Mouse (Mus musculus): ENCODE measurements around the gene Mylk. TPM values are rescaled to one million over a fixed set of nuclear protein-coding genes. Genes with fewer than 3 reads are reported as not detected.

The Mylk gene
- polyA plus RNA-seq, 1 experiment from 2014 or later: 3.0 TPM

DNA sequence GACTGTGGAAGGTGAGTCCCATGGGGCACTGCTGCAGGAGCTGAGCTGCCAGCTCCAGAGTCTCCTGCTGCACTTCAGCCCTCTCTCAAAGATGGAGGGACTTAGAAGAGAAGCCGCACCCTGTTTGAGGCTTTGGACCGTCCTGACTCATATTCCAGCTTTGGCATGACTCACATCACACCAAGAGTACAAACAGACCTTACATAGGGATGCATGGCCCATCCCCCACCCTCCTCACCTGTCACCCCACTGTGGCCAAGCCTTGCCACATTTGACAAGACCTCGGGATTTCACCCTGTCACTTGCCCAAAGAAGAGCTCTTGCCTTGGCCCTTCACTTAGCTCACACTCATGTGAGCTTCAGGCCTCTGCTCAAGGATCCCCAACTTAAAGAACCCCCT lies 115.8 kb downstream of the Mylk start:
- H3K27me3 ChIP-seq (replicated peaks; ENCODE audit: low read depth, poor library complexity, severe bottlenecking): no peaks in the 10 kb centered on the region
- no peak for DNase-seq (ENCODE audit: low spot score)
- no peak overlapping the region for H3K27ac ChIP-seq (replicated peaks)
- WGBS: 93% methylated on average over 3 of the region's 3 CpGs
- H3K4me3 ChIP-seq: no peak overlapping the region
- 0 out of 2 replicates have a peak, but pooled peaks cover 12% of the 10 kb centered on the region for H3K4me1 ChIP-seq
- no peaks in the 10 kb centered on the region; the same call in 1 of the 2 replicates for H3K36me3 ChIP-seq (replicated peaks)
- H3K9me3 ChIP-seq: no peaks in the 10 kb centered on the region

DNA sequence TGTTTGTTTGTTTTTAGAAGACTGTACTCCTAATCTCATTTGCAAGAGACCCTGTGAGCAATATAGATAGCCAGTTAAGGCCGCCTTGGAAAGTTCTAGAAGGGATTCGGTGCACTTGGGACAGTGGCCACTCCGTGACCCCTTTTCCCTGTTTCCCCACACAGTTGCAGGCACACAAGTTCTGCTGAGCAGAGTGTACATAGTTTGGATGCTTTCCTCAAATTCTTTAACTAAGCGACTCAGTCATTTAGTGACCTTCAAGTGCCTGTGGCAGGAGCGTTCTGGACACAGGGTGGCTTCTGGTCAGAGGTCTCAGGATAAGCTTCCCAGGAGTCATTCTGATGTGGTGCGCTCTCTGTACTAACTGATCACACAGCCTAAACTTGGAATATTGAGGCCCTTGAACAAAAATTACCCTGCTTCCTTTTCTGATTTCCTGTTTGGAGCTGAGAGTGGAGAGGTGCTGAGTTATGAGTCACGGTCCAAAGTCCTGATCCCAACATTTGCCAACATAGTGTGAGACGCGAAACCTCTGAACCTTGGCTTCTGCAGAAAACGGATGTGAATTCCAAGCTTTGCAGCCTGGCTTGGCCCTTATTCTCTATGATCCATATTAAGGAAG lies 116.8 kb downstream of the Mylk start:
- 0 out of 2 replicates have a peak, but pooled peaks cover 12% of the 10 kb centered on the region for H3K4me1 ChIP-seq
- 81% methylated on average over 10 of the region's 10 CpGs for WGBS
- no peaks in the 10 kb centered on the region for H3K9me3 ChIP-seq
- no peaks in the 10 kb centered on the region for H3K27me3 ChIP-seq (replicated peaks; ENCODE audit: low read depth, poor library complexity, severe bottlenecking)
- no peak overlapping the region for H3K27ac ChIP-seq (replicated peaks)
- DNase-seq (ENCODE audit: low spot score): no peak
- no peaks in the 10 kb centered on the region; the same call in 1 of the 2 replicates for H3K36me3 ChIP-seq (replicated peaks)
- no peak overlapping the region for H3K4me3 ChIP-seq

DNA sequence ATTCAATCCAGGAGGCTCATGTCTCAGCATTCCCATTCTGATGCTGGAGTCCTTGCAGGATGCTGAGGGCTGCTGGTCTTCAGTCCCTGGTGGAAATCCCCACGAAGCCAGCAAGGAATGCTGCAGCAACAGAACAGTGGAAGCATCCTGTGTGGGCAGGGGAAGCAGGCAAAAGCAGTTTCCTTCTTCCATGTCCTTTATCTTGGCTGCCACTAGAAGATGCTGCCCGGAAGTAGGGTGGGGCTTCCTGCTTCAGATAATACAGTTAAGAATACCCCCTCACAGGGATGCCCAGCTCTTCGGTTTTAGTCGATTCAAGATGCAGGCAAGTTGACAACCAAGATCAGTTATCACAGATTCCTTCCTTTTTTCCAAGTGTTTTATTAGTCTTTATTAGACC lies 120.4 kb downstream of the Mylk start:
- Histone ChIP-seq H3K27me3 (replicated peaks; ENCODE audit: low read depth, poor library complexity, severe bottlenecking) (no peaks in the 10 kb centered on the region), H3K4me1 (0 out of 2 replicates have a peak, but pooled peaks cover 12% of the 10 kb centered on the region), H3K27ac (replicated peaks) (no peak overlapping the region), H3K36me3 (replicated peaks) (no peaks in the 10 kb centered on the region; the same call in 1 of the 2 replicates), H3K4me3 (no peak overlapping the region), H3K9me3 (no peaks in the 10 kb centered on the region)
- 77% methylated on average over 4 of the region's 4 CpGs for WGBS
- DNase-seq (ENCODE audit: low spot score): no peak

DNA sequence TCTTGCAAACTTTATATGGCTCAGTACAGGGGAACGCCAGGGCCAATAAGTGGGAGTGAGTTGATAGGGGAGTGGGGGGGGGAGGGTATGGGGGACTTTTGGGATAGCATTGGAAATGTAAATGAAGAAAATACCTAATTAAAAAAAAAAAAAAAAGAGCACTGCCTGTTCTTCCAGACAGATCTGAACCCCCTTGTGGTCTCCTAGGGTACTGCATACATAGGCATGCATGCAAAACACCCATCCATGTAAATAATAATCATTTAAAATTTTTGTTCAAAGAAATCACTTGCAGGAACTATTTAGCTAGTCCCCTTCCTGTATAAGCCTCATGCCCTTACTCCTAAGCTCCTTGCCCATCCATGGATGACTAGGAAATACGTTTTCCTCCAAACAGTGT lies 122.2 kb downstream of the Mylk start:
- DNase-seq (ENCODE audit: low spot score): no peak
- Histone ChIP-seq H3K36me3 (replicated peaks) (no peaks in the 10 kb centered on the region), H3K4me3 (no peak overlapping the region), H3K27me3 (replicated peaks; ENCODE audit: low read depth, poor library complexity, severe bottlenecking) (no peaks in the 10 kb centered on the region), H3K27ac (replicated peaks) (no peak overlapping the region), H3K9me3 (no peaks in the 10 kb centered on the region), H3K4me1 (0 out of 2 replicates have a peak, but pooled peaks cover 3% of the 10 kb centered on the region)
- whole genome bisulfite sequencing: 97% methylated on average over 2 of the region's 2 CpGs

DNA sequence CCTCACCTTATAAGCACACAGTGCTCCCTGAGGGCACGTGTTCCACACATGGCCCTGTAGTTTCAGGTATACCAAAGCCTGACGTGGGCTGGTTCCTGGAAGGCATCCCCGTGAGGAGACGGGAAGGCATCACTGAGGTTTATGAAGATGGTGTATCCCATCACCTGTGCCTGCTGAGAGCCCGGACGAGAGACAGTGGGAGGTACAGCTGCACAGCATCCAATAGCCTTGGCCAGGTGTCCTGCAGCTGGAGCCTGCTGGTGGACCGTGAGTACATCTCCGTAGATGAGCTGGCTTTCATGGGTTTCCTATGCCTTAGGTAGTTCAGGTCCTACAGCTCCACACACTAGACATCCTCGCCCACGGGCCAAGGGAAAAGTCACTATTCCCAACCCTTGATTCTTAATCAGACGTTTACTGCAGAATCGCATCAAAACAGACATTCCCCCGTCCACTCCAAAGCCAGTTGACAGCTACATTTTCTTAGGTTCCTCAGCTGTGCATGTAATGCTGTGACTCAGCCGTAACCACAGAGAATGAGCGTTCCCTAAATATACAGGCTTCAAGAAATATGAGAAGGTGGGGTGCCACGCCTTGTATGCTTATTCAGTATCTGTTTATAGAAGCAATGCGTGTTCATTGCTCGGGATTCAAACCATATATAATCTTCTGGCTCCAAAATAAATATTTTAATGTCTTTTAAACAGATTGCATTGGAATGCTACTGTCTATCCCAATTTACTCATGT lies 135.2 kb downstream of the Mylk start:
- DNase-seq (ENCODE audit: low spot score): no peak
- Histone ChIP-seq H3K9me3 (no peaks in the 10 kb centered on the region), H3K4me3 (no peak overlapping the region), H3K36me3 (replicated peaks) (no peaks in the 10 kb centered on the region), H3K27me3 (replicated peaks; ENCODE audit: low read depth, poor library complexity, severe bottlenecking) (no peaks in the 10 kb centered on the region), H3K27ac (replicated peaks) (no peak overlapping the region), H3K4me1 (no peaks in the 10 kb centered on the region)
- 89% methylated on average over 18 of the region's 18 CpGs for WGBS

DNA sequence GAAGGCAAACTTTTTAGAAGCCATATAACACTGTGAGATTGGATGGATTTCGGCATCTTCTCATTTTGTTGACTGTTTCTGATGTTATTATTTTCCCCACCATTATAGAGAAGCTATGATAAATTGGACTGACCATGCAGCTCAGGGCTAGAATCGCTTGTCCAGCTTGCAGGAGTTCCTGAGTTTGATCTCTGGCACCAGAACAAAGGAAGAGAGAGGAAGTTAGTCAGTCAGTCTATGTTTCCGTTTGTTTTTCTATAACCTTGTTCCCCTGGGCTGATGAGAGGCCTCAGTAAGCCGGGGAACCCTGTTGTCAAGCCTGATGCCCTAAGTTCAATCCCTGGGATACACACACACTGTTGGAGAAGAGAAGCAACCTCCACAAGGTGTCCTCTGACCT lies 135.8 kb downstream of the Mylk start:
- no peak overlapping the region for H3K4me3 ChIP-seq
- DNase-seq (ENCODE audit: low spot score): no peak
- H3K4me1 ChIP-seq: no peaks in the 10 kb centered on the region
- H3K36me3 ChIP-seq (replicated peaks): no peaks in the 10 kb centered on the region
- WGBS: 87% methylated on average over 4 of the region's 4 CpGs
- H3K27me3 ChIP-seq (replicated peaks; ENCODE audit: low read depth, poor library complexity, severe bottlenecking): no peaks in the 10 kb centered on the region
- H3K27ac ChIP-seq (replicated peaks): no peak overlapping the region
- H3K9me3 ChIP-seq: no peaks in the 10 kb centered on the region

DNA sequence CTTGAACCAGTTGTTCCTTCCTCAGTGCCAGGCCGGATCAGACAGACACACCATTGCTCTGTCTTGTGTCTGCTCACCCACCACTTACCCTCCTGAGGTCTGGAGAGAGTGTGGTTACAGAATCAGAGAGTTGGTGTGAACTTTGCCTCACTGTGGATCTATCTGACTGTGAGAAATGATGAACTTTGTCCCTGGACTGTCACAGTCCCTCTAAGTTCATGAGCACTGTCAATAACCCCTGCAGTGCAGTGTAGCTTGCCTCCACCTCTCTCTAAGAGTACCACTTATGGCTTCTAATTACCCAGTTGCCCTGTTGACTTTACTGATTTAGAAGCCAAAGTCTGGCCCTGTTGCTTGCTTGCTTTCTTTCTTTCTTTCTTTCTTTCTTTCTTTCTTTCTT lies 142.0 kb downstream of the Mylk start:
- Histone ChIP-seq H3K27ac (replicated peaks) (no peak overlapping the region), H3K9me3 (no peaks in the 10 kb centered on the region), H3K4me1 (no peaks in the 10 kb centered on the region), H3K4me3 (no peak overlapping the region), H3K27me3 (replicated peaks; ENCODE audit: low read depth, poor library complexity, severe bottlenecking) (no peaks in the 10 kb centered on the region), H3K36me3 (replicated peaks) (no peaks in the 10 kb centered on the region)
- no peak for DNase-seq (ENCODE audit: low spot score)
- 94% methylated on average over 1 of the region's 1 CpGs for WGBS

DNA sequence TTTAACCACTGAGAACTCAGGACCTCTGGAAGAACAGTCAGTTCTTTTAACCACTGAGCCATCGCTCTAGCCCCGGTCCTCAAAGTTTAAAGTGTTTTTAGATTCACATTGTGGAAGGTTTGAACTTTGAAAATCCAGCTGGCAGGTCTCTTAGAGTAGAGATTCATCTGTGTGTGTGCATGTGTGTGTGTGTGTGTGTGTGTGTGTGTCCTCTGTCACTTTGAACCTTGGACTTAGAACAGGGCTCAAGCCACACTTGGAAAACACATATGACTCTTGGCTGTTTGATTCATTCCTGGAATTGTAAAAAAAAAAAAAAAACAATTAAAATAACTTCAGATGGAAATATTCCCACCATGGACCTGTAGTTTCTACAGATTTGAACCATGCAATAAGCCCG lies 149.0 kb downstream of the Mylk start:
- DNase-seq (ENCODE audit: low spot score): no peak
- Histone ChIP-seq H3K9me3 (no peaks in the 10 kb centered on the region), H3K27ac (replicated peaks) (no peak overlapping the region), H3K36me3 (replicated peaks) (no peaks in the 10 kb centered on the region), H3K4me1 (peaks cover 3% of the 10 kb centered on the region; the same call in 1 of the 2 replicates), H3K27me3 (replicated peaks; ENCODE audit: low read depth, poor library complexity, severe bottlenecking) (no peaks in the 10 kb centered on the region), H3K4me3 (no peak overlapping the region)
- whole genome bisulfite sequencing: 90% methylated on average over 3 of the region's 3 CpGs

DNA sequence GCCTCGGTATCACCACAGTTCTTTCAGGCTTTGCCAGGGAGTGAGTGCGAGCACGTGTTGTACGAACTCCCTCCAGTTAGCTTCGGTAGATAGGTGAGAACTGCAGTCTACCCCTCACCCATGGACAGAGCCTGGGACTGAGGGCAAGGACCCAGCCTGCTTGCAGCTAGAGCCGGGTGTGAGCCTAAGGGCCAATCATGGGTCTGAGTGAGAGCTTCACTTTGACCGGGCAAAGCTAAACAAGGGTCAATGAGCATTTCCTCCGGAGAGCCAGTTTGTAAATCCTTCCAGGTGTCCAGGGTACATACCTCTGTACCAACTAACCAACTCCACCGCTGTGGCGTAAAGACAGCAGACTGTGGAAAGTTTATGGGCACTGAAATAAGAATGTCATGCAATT lies 150.9 kb downstream of the Mylk start:
- no peaks in the 10 kb centered on the region for H3K27me3 ChIP-seq (replicated peaks; ENCODE audit: low read depth, poor library complexity, severe bottlenecking)
- H3K9me3 ChIP-seq: no peaks in the 10 kb centered on the region
- no peak for DNase-seq (ENCODE audit: low spot score)
- peaks cover 16% of the 10 kb centered on the region for H3K4me1 ChIP-seq
- no peak overlapping the region for H3K4me3 ChIP-seq
- 83% methylated on average over 10 of the region's 10 CpGs for WGBS
- no peaks in the 10 kb centered on the region for H3K36me3 ChIP-seq (replicated peaks)
- no peak overlapping the region for H3K27ac ChIP-seq (replicated peaks)

DNA sequence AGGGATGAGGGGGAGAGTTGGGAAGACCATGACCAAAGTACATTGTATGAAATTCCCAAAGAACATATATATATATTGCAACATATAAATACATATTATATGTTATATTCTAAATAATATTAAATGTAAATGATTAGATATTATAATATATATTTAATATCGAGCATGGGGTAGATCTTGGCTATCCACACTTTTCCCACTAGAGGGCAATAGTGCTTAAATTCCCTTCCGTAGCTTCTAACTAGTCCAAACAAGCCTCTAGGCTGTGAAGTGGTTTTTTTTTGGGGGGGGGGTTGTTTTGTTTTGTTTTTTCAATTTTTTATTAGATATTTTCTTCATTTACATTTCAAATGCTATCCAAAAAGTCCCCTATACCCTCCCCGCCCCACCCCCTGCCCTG lies 152.0 kb downstream of the Mylk start:
- no peaks in the 10 kb centered on the region for H3K36me3 ChIP-seq (replicated peaks)
- no peak overlapping the region for H3K4me3 ChIP-seq
- 79% methylated on average over 3 of the region's 3 CpGs for WGBS
- no peak overlapping the region for H3K27ac ChIP-seq (replicated peaks)
- peaks cover 24% of the 10 kb centered on the region for H3K4me1 ChIP-seq
- H3K27me3 ChIP-seq (replicated peaks; ENCODE audit: low read depth, poor library complexity, severe bottlenecking): peaks cover 8% of the 10 kb centered on the region; the same call in 1 of the 2 replicates
- H3K9me3 ChIP-seq: no peaks in the 10 kb centered on the region
- DNase-seq (ENCODE audit: low spot score): no peak

DNA sequence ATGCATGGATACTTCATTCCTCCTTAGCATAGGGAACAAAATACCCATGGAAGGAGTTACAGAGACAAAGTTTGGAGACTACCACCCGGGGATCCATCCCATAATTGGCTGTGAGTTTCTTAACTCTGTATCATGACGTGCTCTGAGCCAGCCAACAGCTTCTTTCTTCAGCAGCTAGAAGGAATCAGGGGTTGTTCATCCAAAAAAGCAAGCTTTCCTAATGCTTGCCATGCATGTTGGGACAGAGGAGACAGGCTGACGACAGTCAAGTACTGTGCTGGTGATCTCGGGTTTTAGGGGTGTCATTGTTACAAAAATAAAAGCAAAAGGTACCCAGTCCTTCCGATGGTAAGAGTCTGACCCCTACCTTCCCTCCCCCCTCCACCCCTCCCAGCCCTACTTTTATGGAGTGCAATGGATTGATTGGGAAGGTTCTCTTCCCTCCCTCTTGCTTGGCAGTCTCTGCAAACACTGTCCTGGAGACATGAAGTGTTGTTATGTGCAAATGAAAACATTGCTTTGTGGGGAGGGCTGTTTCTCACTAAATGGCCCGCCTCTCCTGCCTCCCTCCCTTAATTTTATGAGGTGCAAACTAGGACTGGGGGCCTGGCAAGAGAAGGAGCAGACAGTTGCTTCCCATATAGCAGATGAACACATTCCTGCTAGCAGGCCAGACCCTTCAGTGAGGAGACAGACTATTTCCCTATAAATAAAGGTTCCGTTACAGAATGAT lies 153.2 kb downstream of the Mylk start:
- no peak for DNase-seq (ENCODE audit: low spot score)
- Histone ChIP-seq H3K9me3 (no peaks in the 10 kb centered on the region), H3K36me3 (replicated peaks) (no peaks in the 10 kb centered on the region), H3K27me3 (replicated peaks; ENCODE audit: low read depth, poor library complexity, severe bottlenecking) (peaks cover 8% of the 10 kb centered on the region; the same call in 1 of the 2 replicates), H3K4me3 (no peak overlapping the region), H3K27ac (replicated peaks) (no peak overlapping the region), H3K4me1 (peaks cover 29% of the 10 kb centered on the region)
- 80% methylated on average over 7 of the region's 7 CpGs for WGBS

DNA sequence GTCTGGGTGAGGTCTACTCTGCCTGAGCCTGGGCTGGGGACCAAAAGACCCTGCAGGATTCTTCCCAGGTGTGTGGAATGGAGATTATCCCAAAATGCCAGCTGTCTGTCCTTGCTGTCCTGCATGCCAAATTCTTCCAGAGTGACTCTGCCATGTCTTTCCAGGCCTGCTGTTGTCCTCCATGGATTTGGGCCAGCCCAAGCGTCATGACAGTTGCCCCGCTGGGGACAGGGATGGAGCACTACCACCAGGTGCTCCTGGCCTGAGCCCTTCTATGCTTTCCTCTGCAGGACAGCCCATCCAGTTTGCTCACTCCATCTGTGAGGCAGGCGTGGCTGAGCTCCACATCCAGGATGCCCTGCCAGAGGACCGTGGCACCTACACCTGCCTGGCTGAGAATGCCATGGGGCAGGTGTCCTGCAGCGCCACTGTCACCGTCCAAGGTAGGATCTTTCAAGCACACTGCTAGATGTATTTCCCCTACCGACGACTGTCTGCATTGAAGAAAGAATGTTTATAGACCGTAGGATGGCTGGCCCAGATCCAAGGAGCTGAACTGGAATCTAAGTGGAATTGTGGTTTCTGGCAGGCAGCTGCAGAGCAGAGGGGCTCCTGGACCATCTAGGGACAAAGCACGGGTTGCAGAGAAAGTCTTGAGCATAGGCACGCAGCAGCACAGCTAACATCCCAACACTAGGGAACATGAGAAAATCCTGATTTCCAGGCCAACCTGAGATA lies 154.2 kb downstream of the Mylk start:
- Histone ChIP-seq H3K27me3 (replicated peaks; ENCODE audit: low read depth, poor library complexity, severe bottlenecking) (peaks cover 8% of the 10 kb centered on the region; the same call in 1 of the 2 replicates), H3K9me3 (no peaks in the 10 kb centered on the region), H3K4me3 (no peak overlapping the region), H3K27ac (replicated peaks) (no peak overlapping the region), H3K4me1 (peaks cover 33% of the 10 kb centered on the region), H3K36me3 (replicated peaks) (no peaks in the 10 kb centered on the region)
- WGBS: 88% methylated on average over 11 of the region's 11 CpGs
- DNase-seq (ENCODE audit: low spot score): no peak

All from embryonic facial prominence, embryonic 10.5 days (tissue).